Mouse (Mus musculus) liver, embryonic 11.5 days (tissue): ENCODE results near the gene Tns1. TPM values are rescaled to one million over a fixed set of nuclear protein-coding genes. Genes with fewer than 3 reads are reported as not detected.

Experiments used
- ATAC-seq: fragments of 200-750 bp; cut with Nextera tagmentation; replicated peaks from 2 replicates; pipeline ENCODE4 v1.8.0; 2017; ENCODE audit warnings: moderate number of reproducible peaks, mild to moderate bottlenecking, moderate TSS enrichment, moderate library complexity; ENCODE audit not compliant: low FRiP score
- DNase-seq: peaks from one replicate; pipeline ENCODE4 v3.0.0-alpha.2; 2017; ENCODE audit warnings: low spot score
- H3K27ac ChIP-seq: fragments of 300-500 bp; sonication (generic); 2 replicates; pipeline ENCODE4 v1.5.1; 2014; ENCODE audit warnings: mild to moderate bottlenecking, low read depth, low read length, control low read depth
- H3K27me3 ChIP-seq: fragments of 300-500 bp; sonication (generic); replicated peaks from 2 replicates; pipeline ENCODE4 v1.6.1; 2014; ENCODE audit warnings: low read length, mixed read lengths; ENCODE audit not compliant: control insufficient read depth, insufficient read depth
- H3K36me3 ChIP-seq: fragments of 300-500 bp; sonication (generic); 2 replicates; pipeline ENCODE4 v1.6.1; 2014; ENCODE audit warnings: mild to moderate bottlenecking, low read length, moderate library complexity, mixed read lengths; ENCODE audit not compliant: control insufficient read depth, insufficient read depth
- H3K4me1 ChIP-seq: fragments of 300-500 bp; sonication (generic); replicated peaks from 2 replicates; pipeline ENCODE4 v1.6.1; 2014; ENCODE audit warnings: low read length, mixed read lengths; ENCODE audit not compliant: control insufficient read depth, insufficient read depth
- H3K4me2 ChIP-seq: fragments of 300-500 bp; sonication (generic); 2 replicates; pipeline ENCODE4 v1.6.1; 2014; ENCODE audit warnings: mild to moderate bottlenecking, control low read depth, moderate library complexity
- H3K4me3 ChIP-seq: fragments of 300-500 bp; sonication (generic); 2 replicates; pipeline ENCODE4 v1.5.1; 2014; ENCODE audit warnings: low read depth, low read length, control low read depth
- H3K9ac ChIP-seq: fragments of 300-500 bp; sonication (generic); 2 replicates; pipeline ENCODE4 v1.6.1; 2014; ENCODE audit warnings: low read depth, low read length, control low read depth
- H3K9me3 ChIP-seq: fragments of 300-500 bp; sonication (generic); 2 replicates; pipeline ENCODE4 v1.6.1; 2016; ENCODE audit warnings: low read length, inconsistent platforms, mixed read lengths; ENCODE audit not compliant: control insufficient read depth
- WGBS: fragments of 180-500 bp; shearing (Covaris S2); extraction: QIAGEN DNeasy Blood & Tissue Kit; methylation state at CpG from one replicate; pipeline ENCODE4 v1.1.7; 2014; 5-methylcytosine and 5-hydroxymethylcytosine counted together
- polyA plus RNA-seq: library from polyadenylated mRNA; unstranded; fragments of >200 nt; fragmentation: Nextera tagmentation; extraction: Ambion mirVana; gene quantifications from 2 replicates; pipeline ENCODE4 v1.2.1, GENCODE M21; 2014

The Tns1 gene
- polyA plus RNA-seq, 1 experiment from 2014 or later: 19.4 TPM

DNA sequence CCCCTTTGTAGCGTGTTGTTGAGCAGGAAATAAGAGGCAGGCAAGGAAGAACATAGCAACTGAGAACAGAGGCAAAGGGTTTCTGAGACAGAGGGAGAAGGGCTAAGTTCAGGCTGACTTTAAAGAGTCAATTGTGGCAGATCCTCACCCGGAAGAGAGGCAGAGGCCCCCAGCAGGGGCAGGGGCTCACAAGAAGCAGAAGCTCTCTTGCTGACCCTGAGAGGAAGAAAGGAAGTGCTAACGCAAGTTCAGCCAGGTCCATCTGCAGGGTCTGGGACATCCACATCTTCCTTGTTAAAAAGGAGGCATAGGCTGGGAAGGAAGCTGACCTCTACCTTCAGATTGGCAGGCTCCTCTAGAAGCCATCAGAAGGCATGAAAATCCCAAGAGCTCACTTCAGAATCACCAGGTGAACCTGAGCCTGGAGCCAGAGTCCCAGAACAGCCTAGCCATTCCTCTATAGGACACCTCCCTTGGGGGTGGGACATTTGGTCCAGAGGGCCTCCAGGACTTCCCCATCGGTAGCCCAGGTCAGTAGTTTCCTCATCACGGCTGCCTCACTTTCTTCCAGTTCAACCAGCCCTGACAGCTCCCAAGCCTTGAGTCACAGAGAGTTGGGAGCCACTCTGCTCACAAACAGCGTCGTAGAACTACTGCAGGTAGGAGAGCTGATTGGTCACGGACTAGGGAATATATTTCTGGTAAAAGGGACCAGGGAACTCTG is 29.4 kb upstream of the Tns1 start, which contains the start of gene Cxcr2:
Cxcr2 (plus strand) TSS at position 529 of the 724 bp plus-strand sequence.
- DNase-seq: peak; percentile 30
- no peak for ATAC-seq
- no peaks in the 10 kb centered on the region for H3K36me3 ChIP-seq
- H3K4me3 ChIP-seq: no peak within 1 kb of the TSS
- H3K4me2 ChIP-seq: no peak within 1 kb of the TSS
- H3K27ac ChIP-seq: no peak within 1 kb of the TSS
- H3K9ac ChIP-seq: no peak within 1 kb of the TSS
- peaks cover 3% of the 10 kb centered on the region; the same call in 1 of the 2 replicates for H3K4me1 ChIP-seq
- WGBS: 41% methylated on average over 8 of the region's 8 CpGs
- H3K9me3 ChIP-seq: no peaks in the 10 kb centered on the region
- no peaks in the 10 kb centered on the region for H3K27me3 ChIP-seq

DNA sequence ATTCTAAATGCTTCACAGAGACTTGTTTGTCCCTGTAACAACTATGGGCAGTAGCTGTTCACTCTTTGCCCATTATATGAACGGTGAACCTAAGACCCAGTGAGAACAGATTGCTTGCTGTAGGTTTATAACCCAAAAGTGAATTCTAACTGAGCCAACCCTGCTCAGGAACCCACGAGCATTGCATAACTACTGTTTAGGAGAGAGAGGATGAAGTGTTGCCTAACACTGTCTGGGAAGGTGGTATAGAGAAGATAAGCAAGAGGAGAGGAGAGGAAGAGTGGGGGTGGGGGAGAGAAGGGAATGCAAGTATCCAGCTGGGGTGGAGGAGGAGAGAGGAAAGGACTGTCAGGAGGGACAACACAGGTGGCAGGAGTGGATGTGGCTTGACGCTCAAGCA is 26.8 kb upstream of the Tns1 start:
- peak; percentile 32 for DNase-seq
- no peak overlapping the region for H3K9ac ChIP-seq
- no peak overlapping the region for H3K4me2 ChIP-seq
- WGBS: 31% methylated on average over 3 of the region's 3 CpGs
- no peak overlapping the region for H3K27ac ChIP-seq
- no peaks in the 10 kb centered on the region for H3K27me3 ChIP-seq
- H3K36me3 ChIP-seq: no peaks in the 10 kb centered on the region
- peaks cover 14% of the 10 kb centered on the region for H3K4me1 ChIP-seq
- H3K9me3 ChIP-seq: no peaks in the 10 kb centered on the region
- ATAC-seq: no peak
- H3K4me3 ChIP-seq: no peak overlapping the region

DNA sequence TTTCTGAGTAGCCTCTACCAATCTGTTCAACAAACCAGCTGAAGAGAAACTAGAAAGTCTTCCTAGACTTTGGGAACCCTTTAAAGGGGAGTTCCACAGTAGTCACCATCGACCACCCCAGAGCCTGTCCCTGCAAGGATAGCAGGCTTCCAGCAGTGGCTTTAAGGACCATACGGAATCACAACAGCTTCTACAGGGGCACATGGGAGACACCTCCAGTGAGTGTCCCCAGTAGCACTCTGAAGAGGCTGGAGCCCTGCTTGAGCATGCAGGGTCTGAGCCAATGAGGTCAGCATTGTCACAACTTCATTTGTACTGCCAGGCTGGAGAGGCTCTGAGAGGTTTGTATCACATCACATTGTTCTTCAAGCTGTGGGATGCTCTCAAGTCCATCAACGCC is 25.9 kb upstream of the Tns1 start:
- no peaks in the 10 kb centered on the region for H3K9me3 ChIP-seq
- H3K36me3 ChIP-seq: no peaks in the 10 kb centered on the region
- no peak overlapping the region for H3K27ac ChIP-seq
- ATAC-seq (no peak), DNase-seq (no peak)
- H3K9ac ChIP-seq: no peak overlapping the region
- no peaks in the 10 kb centered on the region for H3K27me3 ChIP-seq
- no peak overlapping the region for H3K4me3 ChIP-seq
- H3K4me2 ChIP-seq: no peak overlapping the region
- WGBS: 70% methylated on average over 3 of the region's 3 CpGs
- peaks cover 12% of the 10 kb centered on the region for H3K4me1 ChIP-seq

DNA sequence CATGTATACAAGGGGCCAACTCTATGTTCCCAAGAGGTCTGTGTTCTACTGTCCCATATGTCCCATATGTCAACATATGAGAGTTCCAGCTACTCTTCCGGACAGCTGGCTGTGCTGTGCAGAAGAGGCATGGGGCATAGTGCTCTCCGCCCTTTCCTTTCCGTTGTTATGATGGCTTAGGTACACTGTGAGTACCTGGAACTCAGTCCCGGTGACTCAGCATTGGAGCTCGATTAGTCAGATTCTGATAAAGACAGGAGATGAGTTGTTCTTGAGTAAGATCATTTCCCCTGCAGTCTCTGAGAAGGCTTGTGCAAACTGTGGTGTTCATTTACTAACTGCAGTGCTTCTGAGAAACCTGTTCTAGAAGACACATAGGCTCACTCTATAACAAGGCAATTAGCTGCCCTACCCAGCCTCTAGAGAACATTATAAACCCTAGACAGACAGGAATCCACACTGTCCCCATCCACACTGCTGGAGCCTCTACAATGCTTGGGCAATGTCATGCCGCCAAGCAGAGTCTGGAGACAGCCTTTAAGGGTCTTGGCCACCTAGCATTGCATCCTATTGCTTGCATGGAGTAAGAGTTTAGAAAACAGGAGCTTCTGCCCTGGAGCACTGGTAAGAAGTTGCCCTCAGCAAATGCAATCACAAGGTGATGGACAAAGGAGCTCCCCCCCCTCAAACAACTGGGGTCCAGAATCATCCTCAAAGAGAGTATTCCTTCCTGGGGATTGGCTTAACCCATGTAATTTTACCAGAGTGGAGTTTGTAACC is 25.0 kb upstream of the Tns1 start:
- no peak overlapping the region for H3K4me2 ChIP-seq
- H3K27ac ChIP-seq: no peak overlapping the region
- 71% methylated on average over 6 of the region's 6 CpGs for WGBS
- H3K9me3 ChIP-seq: no peaks in the 10 kb centered on the region
- DNase-seq: no peak
- no peak overlapping the region for H3K4me3 ChIP-seq
- no peak for ATAC-seq
- no peaks in the 10 kb centered on the region for H3K27me3 ChIP-seq
- no peak overlapping the region for H3K9ac ChIP-seq
- H3K36me3 ChIP-seq: no peaks in the 10 kb centered on the region
- H3K4me1 ChIP-seq: peaks cover 12% of the 10 kb centered on the region

DNA sequence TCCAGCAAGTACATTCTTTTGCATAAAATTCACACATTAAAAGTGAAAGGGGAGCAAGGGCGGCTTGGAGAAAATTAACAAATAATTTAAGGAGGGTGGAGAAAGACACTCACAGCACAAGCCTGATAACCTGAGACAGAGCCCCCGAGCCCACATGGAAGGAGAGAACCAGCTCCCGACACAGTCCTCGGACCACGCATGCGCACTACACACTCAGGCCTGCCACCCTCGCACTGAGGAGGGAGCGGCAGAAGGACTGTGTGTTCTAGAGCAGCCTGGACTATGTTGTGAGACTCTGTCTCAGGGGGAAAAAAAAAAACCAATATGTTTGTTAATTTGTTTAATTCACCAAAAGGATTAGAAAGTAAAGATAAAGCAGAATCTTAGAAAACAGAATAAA is 17.5 kb upstream of the Tns1 start:
- no peak for ATAC-seq
- Histone ChIP-seq H3K4me2 (no peak overlapping the region), H3K27me3 (no peaks in the 10 kb centered on the region)

DNA sequence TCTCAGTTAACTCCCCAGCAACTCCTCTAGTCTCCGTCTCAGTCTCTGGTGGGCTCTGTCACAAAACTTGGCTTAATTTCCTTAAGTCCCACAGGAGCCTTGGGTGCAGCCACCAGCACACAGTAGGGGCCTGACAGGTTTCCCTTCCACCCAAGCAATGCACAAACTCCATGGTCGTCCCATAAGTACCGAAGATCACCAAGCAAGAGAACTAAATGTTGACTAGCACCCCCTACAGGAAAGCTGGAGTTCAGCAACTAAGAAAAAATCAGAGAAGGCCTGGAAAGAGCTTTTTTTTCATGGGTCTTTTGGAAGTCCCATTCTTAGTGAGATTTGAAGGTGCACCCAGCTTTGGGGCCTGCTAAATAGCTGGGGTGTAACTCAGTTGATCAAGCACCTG is 15.2 kb upstream of the Tns1 start:
- 57% methylated on average over 3 of the region's 3 CpGs for WGBS

More for the DNA sequence above, 17.5 kb upstream of the Tns1 start:
- 74% methylated on average over 8 of the region's 8 CpGs for WGBS
- no peaks in the 10 kb centered on the region for H3K4me1 ChIP-seq
- H3K9me3 ChIP-seq: no peaks in the 10 kb centered on the region
- H3K9ac ChIP-seq: no peak overlapping the region
- no peak overlapping the region for H3K4me3 ChIP-seq
- no peak overlapping the region for H3K27ac ChIP-seq
- H3K36me3 ChIP-seq: no peaks in the 10 kb centered on the region
- no peak for DNase-seq

DNA sequence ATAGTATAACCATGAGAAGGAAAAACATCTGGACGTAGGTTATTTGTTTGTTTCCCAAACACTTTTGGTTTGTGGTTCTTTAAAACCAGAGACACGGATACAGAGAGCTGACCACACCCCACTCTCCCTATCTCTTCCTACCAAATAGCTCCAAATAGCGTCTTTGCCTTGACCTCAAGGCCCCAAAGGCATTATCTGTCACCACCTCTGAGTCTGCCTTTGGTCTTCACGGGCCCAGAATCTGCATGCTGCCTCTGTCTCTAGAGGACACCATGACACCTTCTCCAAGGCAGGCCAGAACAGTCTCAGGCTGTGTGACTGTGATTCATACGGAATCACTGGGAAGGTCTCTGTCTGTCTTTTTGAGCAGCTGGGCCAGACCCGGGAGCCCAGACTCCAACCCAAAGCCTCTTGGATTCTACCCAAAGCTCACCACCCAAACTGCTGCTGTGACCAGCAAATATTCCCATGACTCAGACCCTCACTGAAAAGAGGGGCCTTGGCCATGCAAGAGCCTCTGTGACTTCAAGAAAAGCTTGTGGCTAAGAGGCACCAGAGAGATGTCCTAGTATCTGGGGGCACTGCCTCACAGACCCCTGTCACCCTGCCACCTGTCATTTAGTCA is 11.2 kb upstream of the Tns1 start:
- Histone ChIP-seq H3K27me3 (no peaks in the 10 kb centered on the region), H3K4me1 (peaks cover 14% of the 10 kb centered on the region), H3K9me3 (no peaks in the 10 kb centered on the region), H3K36me3 (no peaks in the 10 kb centered on the region), H3K27ac (no peak overlapping the region), H3K9ac (no peak overlapping the region), H3K4me3 (no peak overlapping the region), H3K4me2 (peak overlapping the region; percentile 40)
- ATAC-seq (peak; percentile 79), DNase-seq (no peak)
- WGBS: 43% methylated on average over 6 of the region's 6 CpGs

More for the DNA sequence above, 15.2 kb upstream of the Tns1 start:
- DNase-seq: no peak
- no peak overlapping the region for H3K27ac ChIP-seq
- no peak overlapping the region for H3K4me3 ChIP-seq
- peaks cover 14% of the 10 kb centered on the region for H3K4me1 ChIP-seq
- H3K9me3 ChIP-seq: no peaks in the 10 kb centered on the region
- no peak overlapping the region for H3K9ac ChIP-seq
- no peak for ATAC-seq
- no peaks in the 10 kb centered on the region for H3K27me3 ChIP-seq
- no peak overlapping the region for H3K4me2 ChIP-seq
- no peaks in the 10 kb centered on the region for H3K36me3 ChIP-seq

DNA sequence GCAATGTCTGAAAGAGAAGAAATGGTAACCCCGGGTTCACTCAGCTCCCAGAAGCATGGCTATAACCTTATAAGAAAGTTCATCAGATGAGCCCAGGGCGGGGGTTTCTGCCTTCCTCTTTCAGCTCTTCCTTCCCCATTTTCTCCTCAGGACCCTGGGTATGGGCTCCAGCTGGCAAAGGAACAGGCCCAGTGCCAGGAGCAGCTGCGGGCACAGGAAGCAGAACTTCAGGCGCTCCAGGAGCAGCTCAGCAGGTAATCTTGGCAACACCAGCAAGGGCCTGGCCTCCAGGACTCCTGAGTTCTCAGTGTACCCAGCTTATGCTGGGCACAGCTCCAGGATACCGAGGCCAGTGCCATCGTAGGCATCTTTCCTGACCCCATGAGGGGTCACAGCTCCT is 9.7 kb upstream of the Tns1 start:
- Histone ChIP-seq H3K4me1 (peaks cover 14% of the 10 kb centered on the region), H3K9me3 (no peaks in the 10 kb centered on the region), H3K36me3 (no peaks in the 10 kb centered on the region), H3K4me2 (no peak overlapping the region), H3K9ac (no peak overlapping the region), H3K27ac (no peak overlapping the region), H3K27me3 (no peaks in the 10 kb centered on the region), H3K4me3 (no peak overlapping the region)
- 67% methylated on average over 6 of the region's 6 CpGs for WGBS
- DNase-seq: no peak
- no peak for ATAC-seq
